Mouse (Mus musculus) MEL (cell line): Measurements from ENCODE around the gene Mvb12a. TPM values are rescaled to one million over a fixed set of nuclear protein-coding genes. Genes with fewer than 3 reads are reported as not detected.

Source experiments
- DNase-seq: peaks from one replicate; pipeline ENCODE4 v3.0.0; 2011; ENCODE audit warnings: low read depth, low spot score
- H3K27ac ChIP-seq: 2 replicates; pipeline ENCODE4 v1.5.1; 2012; ENCODE audit warnings: low read depth, mild to moderate bottlenecking, control low read depth, low read length, moderate library complexity; ENCODE audit not compliant: control insufficient read depth
- H3K27me3 ChIP-seq, 2 experiments: fragments of 150-350 bp in 1 of 2; sonication (generic) in 1 of 2; 2 replicates each; pipeline ENCODE4 v1.6.1; 2012; ENCODE audit warnings: low read length in 2 of 2, mild to moderate bottlenecking in 2 of 2, improper control_type of control experiment in 1 of 2, moderate library complexity in 1 of 2; ENCODE audit not compliant: insufficient read depth in 2 of 2, control insufficient read depth in 1 of 2
- H3K36me3 ChIP-seq, 2 experiments: 2 replicates each; pipeline ENCODE4 v1.6.1; 2012 to 2014; ENCODE audit warnings: low read length in 2 of 2, improper control_type of control experiment in 1 of 2, inconsistent platforms in 1 of 2, mild to moderate bottlenecking in 1 of 2; ENCODE audit not compliant: insufficient read depth in 2 of 2, control insufficient read depth in 1 of 2
- H3K4me1 ChIP-seq, 2 experiments: fragments of 150-350 bp in 1 of 2; sonication (generic) in 1 of 2; 2 replicates each; pipeline ENCODE4 v1.6.1; 2012; ENCODE audit warnings: low read length in 2 of 2, improper control_type of control experiment in 1 of 2, mild to moderate bottlenecking in 1 of 2; ENCODE audit not compliant: insufficient read depth in 2 of 2, control insufficient read depth in 1 of 2
- H3K4me3 ChIP-seq, 2 experiments: fragments of 150-350 bp in 1 of 2; sonication (generic) in 1 of 2; 2 replicates each; pipeline ENCODE4 v1.5.1; 2012; ENCODE audit warnings: low read depth in 2 of 2, low read length in 2 of 2, mild to moderate bottlenecking in 2 of 2, moderate library complexity in 2 of 2, control low read depth in 1 of 2, improper control_type of control experiment in 1 of 2; ENCODE audit not compliant: control insufficient read depth in 1 of 2, insufficient read depth in 1 of 2
- H3K79me2 ChIP-seq: 2 replicates; pipeline ENCODE4 v1.6.1; 2012; ENCODE audit warnings: mild to moderate bottlenecking, low read length, moderate library complexity; ENCODE audit not compliant: control insufficient read depth, poor library complexity, insufficient read depth
- H3K9ac ChIP-seq: 2 replicates; pipeline ENCODE4 v1.6.1; 2012; ENCODE audit warnings: low read depth, mild to moderate bottlenecking, control low read depth, low read length, moderate library complexity; ENCODE audit not compliant: control insufficient read depth, poor library complexity, severe bottlenecking
- H3K9me3 ChIP-seq: fragments of 150-350 bp; sonication (generic); replicated peaks from 2 replicates; pipeline ENCODE4 v1.6.1; 2012; ENCODE audit warnings: mild to moderate bottlenecking, low read length, improper control_type of control experiment, moderate library complexity; ENCODE audit not compliant: insufficient read depth
- BHLHE40 ChIP-seq: IDR thresholded peaks from 2 replicates; pipeline ENCODE4 v1.6.1; 2012; ENCODE audit warnings: low read depth, mild to moderate bottlenecking, inconsistent platforms, low read length, improper control_type of control experiment, borderline replicate concordance
- CHD2 ChIP-seq: IDR thresholded peaks from 2 replicates; pipeline ENCODE4 v1.6.1; 2011; ENCODE audit warnings: low read length, improper control_type of control experiment
- CTCF ChIP-seq, 3 experiments: IDR thresholded peaks in 2 of 3; conservative IDR thresholded peaks in 1 of 3; 2 replicates each; pipeline ENCODE4 v1.5.1; 2011 to 2012; ENCODE audit warnings: low read length in 3 of 3, low read depth in 2 of 3, mild to moderate bottlenecking in 2 of 3, improper control_type of control experiment in 1 of 3, inconsistent platforms in 1 of 3, mixed read lengths in 1 of 3, moderate library complexity in 1 of 3; ENCODE audit not compliant: control insufficient read depth in 1 of 3, insufficient read depth in 1 of 3, poor library complexity in 1 of 3, severe bottlenecking in 1 of 3
- E2F4 ChIP-seq: IDR thresholded peaks from 2 replicates; pipeline ENCODE4 v1.6.1; 2011; ENCODE audit warnings: low read depth, low read length, improper control_type of control experiment, borderline replicate concordance
- ELF1 ChIP-seq: IDR thresholded peaks from 2 replicates; pipeline ENCODE4 v1.6.1; 2014; ENCODE audit warnings: low read depth, mild to moderate bottlenecking, inconsistent platforms, low read length, improper control_type of control experiment, moderate library complexity
- ETS1 ChIP-seq: IDR thresholded peaks from 2 replicates; pipeline ENCODE4 v1.6.1; 2012; ENCODE audit warnings: low read depth, mild to moderate bottlenecking, inconsistent platforms, low read length, improper control_type of control experiment, moderate library complexity
- GABPA ChIP-seq: IDR thresholded peaks from 2 replicates; pipeline ENCODE4 v1.6.1; 2012; ENCODE audit warnings: low read depth, mild to moderate bottlenecking, inconsistent platforms, low read length, improper control_type of control experiment, moderate library complexity
- GATA1 ChIP-seq: IDR thresholded peaks from 2 replicates; pipeline ENCODE4 v1.6.1; 2011; ENCODE audit warnings: low read depth, low read length, improper control_type of control experiment
- KAT2A ChIP-seq: conservative IDR thresholded peaks from 2 replicates; pipeline ENCODE4 v1.6.1; 2012; ENCODE audit warnings: low read depth, low read length, improper control_type of control experiment, inconsistent platforms
- MAX ChIP-seq: IDR thresholded peaks from 2 replicates; pipeline ENCODE4 v1.6.1; 2011; ENCODE audit warnings: low read length, improper control_type of control experiment
- MAZ ChIP-seq: IDR thresholded peaks from 2 replicates; pipeline ENCODE4 v1.6.1; 2012; ENCODE audit warnings: low read depth, mild to moderate bottlenecking, inconsistent platforms, low read length, improper control_type of control experiment
- MXI1 ChIP-seq: IDR thresholded peaks from 2 replicates; pipeline ENCODE4 v1.6.1; 2011; ENCODE audit warnings: mild to moderate bottlenecking, low read depth, low read length, improper control_type of control experiment
- MYC ChIP-seq: IDR thresholded peaks from 2 replicates; pipeline ENCODE4 v1.6.1; 2011; ENCODE audit warnings: low read depth, mild to moderate bottlenecking, low read length, improper control_type of control experiment, moderate library complexity
- NRF1 ChIP-seq: IDR thresholded peaks from 2 replicates; pipeline ENCODE4 v1.6.1; 2014; ENCODE audit warnings: low read depth, mild to moderate bottlenecking, inconsistent platforms, low read length, improper control_type of control experiment, moderate library complexity; ENCODE audit not compliant: poor library complexity, insufficient read depth, severe bottlenecking
- POLR2AphosphoS5 ChIP-seq: IDR thresholded peaks from 2 replicates; pipeline ENCODE4 v1.6.1; 2012; ENCODE audit warnings: low read depth, borderline replicate concordance, mild to moderate bottlenecking, inconsistent platforms, low read length, moderate library complexity, mixed read lengths
- RAD21 ChIP-seq: IDR thresholded peaks from 2 replicates; pipeline ENCODE4 v1.6.1; 2011; ENCODE audit warnings: mild to moderate bottlenecking, low read depth, low read length, improper control_type of control experiment
- SMC3 ChIP-seq: IDR thresholded peaks from 2 replicates; pipeline ENCODE4 v1.6.1; 2011; ENCODE audit warnings: low read depth, low read length, improper control_type of control experiment
- TAL1 ChIP-seq: IDR thresholded peaks from 2 replicates; pipeline ENCODE4 v1.6.1; 2012; ENCODE audit warnings: mild to moderate bottlenecking, inconsistent platforms, low read length, moderate library complexity, mixed read lengths
- TCF12 ChIP-seq: IDR thresholded peaks from 2 replicates; pipeline ENCODE4 v1.6.1; 2014; ENCODE audit warnings: low read depth, mild to moderate bottlenecking, inconsistent platforms, low read length, improper control_type of control experiment, moderate library complexity
- USF1 ChIP-seq: IDR thresholded peaks from 2 replicates; pipeline ENCODE4 v1.6.1; 2014; ENCODE audit warnings: low read depth, mild to moderate bottlenecking, inconsistent platforms, low read length, improper control_type of control experiment, moderate library complexity
- ZC3H11A ChIP-seq: IDR thresholded peaks from 2 replicates; pipeline ENCODE4 v1.6.1; 2012; ENCODE audit warnings: low read depth, mild to moderate bottlenecking, inconsistent platforms, low read length, improper control_type of control experiment
- ZMIZ1 ChIP-seq: IDR thresholded peaks from 2 replicates; pipeline ENCODE4 v1.6.1; 2012; ENCODE audit warnings: low read depth, mild to moderate bottlenecking, inconsistent platforms, low read length, improper control_type of control experiment, moderate library complexity
- ZNF384 ChIP-seq: IDR thresholded peaks from 2 replicates; pipeline ENCODE4 v1.6.1; 2012; ENCODE audit warnings: low read depth, mild to moderate bottlenecking, inconsistent platforms, low read length, improper control_type of control experiment
- polyA plus RNA-seq, 2 experiments: library from polyadenylated mRNA; stranded (reverse) in 1 of 2; unstranded in 1 of 2; fragments of >175 nt in 1 of 2; fragments of >200 nt in 1 of 2; gene quantifications; 2 replicates each; pipeline versions ENCODE4 v1.2.1 to v1.2.4; 2012; ENCODE audit warnings: low replicate concordance in 2 of 2, low read depth in 1 of 2; ENCODE audit not compliant: insufficient read length in 2 of 2, insufficient read depth in 1 of 2, missing spikeins in 1 of 2
- total RNA-seq: library from RNA; depleted of rRNA; stranded (reverse); fragments of 300-350 nt; gene quantifications from 2 replicates; pipeline ENCODE4 v1.2.3, GENCODE M21; 2012

The Mvb12a gene
- total and polyA plus RNA-seq, 3 experiments, result 46.5 to 67.3 TPM; not detected in 1

DNA sequence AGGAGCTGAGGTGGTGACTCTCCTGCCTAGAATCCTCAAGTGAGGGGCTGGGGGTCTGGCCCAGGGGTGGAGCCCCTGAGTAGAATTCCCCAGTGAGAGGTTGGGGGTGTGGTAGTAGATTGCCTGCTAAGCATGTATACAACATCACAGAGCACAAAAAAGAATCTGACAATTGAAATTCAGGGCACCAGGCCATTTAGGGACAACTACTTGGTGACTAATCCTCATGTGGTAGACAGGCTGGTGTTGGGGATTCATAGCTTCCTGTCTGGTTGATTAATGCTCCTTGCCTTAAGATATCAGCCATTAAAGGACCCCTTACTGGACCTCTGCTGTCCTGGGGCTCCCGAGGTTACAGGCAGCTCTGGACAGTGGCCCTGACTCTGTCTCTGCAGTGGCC lies 36.3 kb downstream of the Mvb12a start:
- Histone ChIP-seq H3K27ac (no peak overlapping the region), H3K9ac (no peak overlapping the region), H3K4me3 (no peak overlapping the region), H3K27me3 (no peaks in the 10 kb centered on the region; a peak in 1 of 4 replicates), H3K4me1 (0 out of 4 replicates have a peak, but pooled peaks cover 0 to 4% of the 10 kb centered on the region in 2 experiments), H3K36me3 (no peaks in the 10 kb centered on the region), H3K79me2 (no peaks in the 10 kb centered on the region), H3K9me3 (no peaks in the 10 kb centered on the region)
- TF ChIP-seq BHLHE40 (no peak), CHD2 (no peak), ZC3H11A (no peak), MYC (no peak), ZNF384 (no peak), POLR2AphosphoS5 (no peak), GABPA (no peak)
- no peak for DNase-seq

- no peak for TF ChIP-seq TAL1
- TF ChIP-seq E2F4, result no peak
- no peak for TF ChIP-seq ETS1
- TF ChIP-seq CTCF (IDR thresholded peaks at IDR 0.05 in 2 of 3, conservative IDR thresholded peaks at IDR 0.05 in 1 of 3; ENCODE audit: control insufficient read depth in 1 of 3, insufficient read depth in 1 of 3, low read depth in 2 of 3, low read length in 3 of 3, poor library complexity in 1 of 3, severe bottlenecking in 1 of 3), result no peak
- TF ChIP-seq BHLHE40, result no peak
- no peak for TF ChIP-seq TCF12
- no peak for TF ChIP-seq NRF1
- no peak for TF ChIP-seq GATA1
- no peak for TF ChIP-seq RAD21
- TF ChIP-seq ZC3H11A, result no peak
- no peak for TF ChIP-seq POLR2AphosphoS5
- DNase-seq, result no peak
- Histone ChIP-seq H3K9ac (no peak overlapping the region), H3K4me3 (no peak overlapping the region), H3K27ac (no peak overlapping the region), H3K36me3 (no peaks in the 10 kb centered on the region), H3K9me3 (no peaks in the 10 kb centered on the region), H3K27me3 (no peaks in the 10 kb centered on the region), H3K4me1 (0 out of 4 replicates have a peak, but pooled peaks cover 0 to 4% of the 10 kb centered on the region in 2 experiments), H3K79me2 (no peaks in the 10 kb centered on the region)
Observed at GRCm38 (mm10) chr8:71579476-71579875, 36.8 kb downstream of the Mvb12a start.

- Histone ChIP-seq H3K9ac (no peak overlapping the region), H3K27ac (no peak overlapping the region), H3K79me2 (no peaks in the 10 kb centered on the region), H3K27me3 (no peaks in the 10 kb centered on the region), H3K4me3 (no peak overlapping the region), H3K9me3 (no peaks in the 10 kb centered on the region), H3K4me1 (0 out of 4 replicates have a peak, but pooled peaks cover 0 to 4% of the 10 kb centered on the region in 2 experiments), H3K36me3 (no peaks in the 10 kb centered on the region)
- no peak for DNase-seq
- TF ChIP-seq MYC (no peak), MAZ (no peak), MAX (no peak), GATA1 (no peak), USF1 (no peak), ETS1 (no peak), TCF12 (no peak), E2F4 (no peak), ELF1 (no peak), KAT2A (no peak), ZNF384 (no peak), BHLHE40 (no peak), ZMIZ1 (no peak), POLR2AphosphoS5 (no peak), SMC3 (no peak), MXI1 (no peak)
Observed at GRCm38 (mm10) chr8:71580201-71580600, 37.5 kb downstream of the Mvb12a start.
